Mouse (Mus musculus) lung, postnatal 0 days (tissue): Measurements from ENCODE around the gene Nkpd1. TPM values are rescaled to one million over a fixed set of nuclear protein-coding genes. Genes with fewer than 3 reads are reported as not detected.

ENCODE experiments used
- ATAC-seq: fragments of 200-750 bp; cut with Nextera tagmentation; 2 replicates; pipeline ENCODE4 v1.8.0; 2017; ENCODE audit warnings: moderate library complexity
- DNase-seq: peaks from one replicate; pipeline ENCODE4 v3.0.0-alpha.2; 2016; ENCODE audit warnings: low spot score
- H3K27ac ChIP-seq: fragments of 300-500 bp; sonication (generic); 2 replicates; pipeline ENCODE4 v1.5.1; 2014; ENCODE audit warnings: antibody characterized with exemption, mild to moderate bottlenecking, low read length, mixed read lengths
- H3K27me3 ChIP-seq: fragments of 300-500 bp; sonication (generic); replicated peaks from 2 replicates; pipeline ENCODE4 v1.6.1; 2014; ENCODE audit warnings: low read length, mixed read lengths; ENCODE audit not compliant: insufficient read depth
- H3K36me3 ChIP-seq: fragments of 300-500 bp; sonication (generic); 2 replicates; pipeline ENCODE4 v1.6.1; 2014; ENCODE audit warnings: low read length, mixed read lengths; ENCODE audit not compliant: insufficient read depth
- H3K4me1 ChIP-seq: fragments of 300-500 bp; sonication (generic); 2 replicates; pipeline ENCODE4 v1.6.1; 2014; ENCODE audit warnings: antibody characterized with exemption, low read depth, low read length, mixed read lengths; ENCODE audit not compliant: insufficient read depth
- H3K4me2 ChIP-seq: fragments of 300-500 bp; sonication (generic); replicated peaks from 2 replicates; pipeline ENCODE4 v1.6.1; 2014; ENCODE audit warnings: low read depth, mild to moderate bottlenecking, low read length, moderate library complexity, mixed read lengths
- H3K4me3 ChIP-seq: fragments of 300-500 bp; sonication (generic); 2 replicates; pipeline ENCODE4 v1.5.1; 2014; ENCODE audit warnings: low read depth, low read length
- H3K9ac ChIP-seq: fragments of 300-500 bp; sonication (generic); replicated peaks from 2 replicates; pipeline ENCODE4 v1.6.1; 2014; ENCODE audit warnings: low read depth, mild to moderate bottlenecking
- H3K9me3 ChIP-seq: fragments of 300-500 bp; sonication (generic); 2 replicates; pipeline ENCODE4 v1.6.1; 2016; ENCODE audit warnings: low read length, mixed read lengths
- CTCF ChIP-seq: IDR thresholded peaks from 2 replicates; pipeline ENCODE4 v1.5.1; 2016; ENCODE audit warnings: antibody characterized with exemption, mild to moderate bottlenecking
- EP300 ChIP-seq: IDR thresholded peaks from 2 replicates; pipeline ENCODE4 v1.6.1; 2016; ENCODE audit warnings: antibody characterized with exemption, mild to moderate bottlenecking, control low read depth
- WGBS: fragments of 180-500 bp; shearing (Covaris S2); extraction: QIAGEN DNeasy Blood & Tissue Kit; methylation state at CpG from one replicate; pipeline ENCODE4 v1.1.7; 2014; 5-methylcytosine and 5-hydroxymethylcytosine counted together
- polyA plus RNA-seq: library from polyadenylated mRNA; unstranded; fragments of >200 nt; fragmentation: Nextera tagmentation; extraction: Ambion mirVana; gene quantifications from 2 replicates; pipeline ENCODE4 v1.2.1, GENCODE M21; 2015

Gene Nkpd1
- polyA plus RNA-seq, 1 experiment from 2014 or later, result 0.05 TPM

DNA sequence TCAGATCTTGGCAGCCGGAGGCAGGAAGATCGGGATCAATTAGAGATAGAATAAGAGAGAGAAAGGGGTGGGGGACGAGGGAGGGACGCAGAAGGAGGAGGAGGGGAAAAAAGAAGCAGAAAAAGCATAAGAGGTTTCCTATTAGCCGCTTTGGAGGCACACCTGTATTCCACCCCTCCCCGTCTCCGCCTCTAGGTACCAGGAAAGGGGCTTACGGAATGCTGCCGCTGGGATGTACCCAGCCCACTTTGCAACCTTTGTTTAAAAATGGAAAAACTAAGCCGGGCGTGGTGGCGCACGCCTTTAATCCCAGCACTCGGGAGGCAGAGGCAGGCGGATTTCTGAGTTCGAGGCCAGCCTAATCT, 56.1 kb downstream of the Nkpd1 start:
- no peak for ATAC-seq
- H3K4me1 ChIP-seq, result peaks cover 8% of the 10 kb centered on the region; the same call in 1 of the 2 replicates
- H3K27me3 ChIP-seq, result peaks cover 8% of the 10 kb centered on the region
- no peak for DNase-seq
- no peaks in the 10 kb centered on the region for H3K9me3 ChIP-seq
- peak overlapping the region; percentile 68 for H3K4me2 ChIP-seq
- peak overlapping the region; percentile 62 for H3K4me3 ChIP-seq
- peak overlapping the region; percentile 54 for H3K9ac ChIP-seq
- H3K27ac ChIP-seq, result peak overlapping the region; percentile 92
- no peak for TF ChIP-seq EP300
- no peak for TF ChIP-seq CTCF
- 0 out of 2 replicates have a peak, but pooled peaks cover 13% of the 10 kb centered on the region for H3K36me3 ChIP-seq
- 16% methylated on average over 15 of the region's 16 CpGs for WGBS

Other genes with a start within 250 kb of the Nkpd1 start
- gene Vasp, start 246.0 kb upstream of the Nkpd1 start, polyA plus RNA-seq, result 109 and 121 TPM in 2 replicates
- gene Ppm1n, start 237.8 kb upstream of the Nkpd1 start, polyA plus RNA-seq, result not detected in 2 replicates
- gene Rtn2, start 235.2 kb upstream of the Nkpd1 start, polyA plus RNA-seq, result 23.8 and 26.6 TPM in 2 replicates
- gene Fosb, start 207.8 kb upstream of the Nkpd1 start, polyA plus RNA-seq, result 0.17 and 0.44 TPM in 2 replicates
- gene Ercc1, start 173.1 kb upstream of the Nkpd1 start, polyA plus RNA-seq, result 51.0 and 57.8 TPM in 2 replicates
- 6.5 and 7.6 TPM in 2 replicates for gene Cd3eap, start 158.4 kb upstream of the Nkpd1 start, polyA plus RNA-seq
- 4.1 and 4.2 TPM in 2 replicates for gene Ppp1r13l, start 158.1 kb upstream of the Nkpd1 start, polyA plus RNA-seq
- gene Ercc2, start 135.8 kb upstream of the Nkpd1 start, polyA plus RNA-seq, result 8.9 and 9.4 TPM in 2 replicates
- 28.1 and 31.4 TPM in 2 replicates for gene Klc3, start 113.7 kb upstream of the Nkpd1 start, polyA plus RNA-seq
- gene Ckm, start 113.1 kb upstream of the Nkpd1 start, polyA plus RNA-seq, result 34.0 and 42.4 TPM in 2 replicates
- gene Mark4, start 59.0 kb upstream of the Nkpd1 start, polyA plus RNA-seq, result 7.4 and 7.9 TPM in 2 replicates
- 1.1 and 1.4 TPM in 2 replicates for gene Exoc3l2, start 54.5 kb upstream of the Nkpd1 start, polyA plus RNA-seq
- gene Bloc1s3, start 9.5 kb upstream of the Nkpd1 start, polyA plus RNA-seq, result 2.6 and 3.0 TPM in 2 replicates
- gene Trappc6a, start 9.4 kb upstream of the Nkpd1 start, polyA plus RNA-seq, result 85.5 and 91.9 TPM in 2 replicates
- 19.1 and 20.3 TPM in 2 replicates for gene Ppp1r37, start 45.2 kb downstream of the Nkpd1 start, polyA plus RNA-seq
- gene Zfp296, start 59.4 kb downstream of the Nkpd1 start, polyA plus RNA-seq, result 0.76 and 0.88 TPM in 2 replicates
- 161 and 163 TPM in 2 replicates for gene Gemin7, start 59.8 kb downstream of the Nkpd1 start, polyA plus RNA-seq
- gene Clasrp, start 86.6 kb downstream of the Nkpd1 start, polyA plus RNA-seq, result 22.6 and 23.8 TPM in 2 replicates
- gene Relb, start 111.6 kb downstream of the Nkpd1 start, polyA plus RNA-seq, result 15.6 and 29.8 TPM in 2 replicates
- 76.9 and 78.8 TPM in 2 replicates for gene Clptm1, start 147.2 kb downstream of the Nkpd1 start, polyA plus RNA-seq
- gene Apoc2, start 160.1 kb downstream of the Nkpd1 start, polyA plus RNA-seq, result 4.2 and 4.9 TPM in 2 replicates
- not detected in 2 replicates for gene Gm44805, start 163.6 kb downstream of the Nkpd1 start, polyA plus RNA-seq
- 0.38 and 0.88 TPM in 2 replicates for gene Apoc4, start 163.6 kb downstream of the Nkpd1 start, polyA plus RNA-seq
- 61.1 and 63.8 TPM in 2 replicates for gene Apoc1, start 174.8 kb downstream of the Nkpd1 start, polyA plus RNA-seq
- 768 and 1,006 TPM in 2 replicates for gene Apoe, start 181.3 kb downstream of the Nkpd1 start, polyA plus RNA-seq
- gene Tomm40, start 197.6 kb downstream of the Nkpd1 start, polyA plus RNA-seq, result 60.8 and 62.4 TPM in 2 replicates
- 113 and 116 TPM in 2 replicates for gene Nectin2, start 232.6 kb downstream of the Nkpd1 start, polyA plus RNA-seq